Mouse (Mus musculus): ENCODE measurements around the gene Dlg2. TPM values are rescaled to one million over a fixed set of nuclear protein-coding genes. Genes with fewer than 3 reads are reported as not detected.

Dlg2 gene
- polyA plus RNA-seq, 1 experiment from 2014 or later: 0.51 TPM

DNA sequence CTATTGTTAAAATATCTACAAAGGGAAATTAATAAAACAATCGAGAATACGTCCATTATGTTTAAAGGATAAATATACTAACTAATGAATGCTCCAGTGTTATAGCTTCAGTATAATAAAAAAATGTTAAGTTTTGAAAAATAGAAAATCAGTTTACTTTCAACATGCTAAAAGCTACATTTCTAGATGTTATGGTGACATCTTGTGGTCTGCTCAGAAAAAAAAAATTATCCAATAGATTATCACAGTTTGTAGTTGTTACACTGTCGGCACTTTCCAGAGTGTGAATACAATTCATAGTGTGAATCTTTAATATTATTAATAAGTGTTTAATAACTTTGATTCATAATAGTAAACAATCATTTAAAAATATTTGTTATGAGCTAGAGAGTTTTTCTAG, 31.7 kb downstream of the Dlg2 start:
- Histone ChIP-seq H3K4me3 (ENCODE audit: low read depth, low read length) (no peak overlapping the region), H3K27ac (ENCODE audit: low read length) (no peak overlapping the region), H3K36me3 (ENCODE audit: control insufficient read depth, insufficient read depth) (no peaks in the 10 kb centered on the region), H3K4me2 (ENCODE audit: low read depth, low read length) (no peak overlapping the region), H3K4me1 (ENCODE audit: control insufficient read depth, low read depth, low read length) (no peaks in the 10 kb centered on the region), H3K9me3 (replicated peaks; ENCODE audit: control insufficient read depth, low read length) (no peaks in the 10 kb centered on the region), H3K9ac (ENCODE audit: low read depth, low read length) (no peak overlapping the region), H3K27me3 (ENCODE audit: control insufficient read depth, insufficient read depth, low read depth, low read length) (no peaks in the 10 kb centered on the region)
- no peak for ATAC-seq (ENCODE audit: low read depth)
- WGBS (ENCODE audit: insufficient replicate concordance): 53% methylated on average over 3 of the region's 3 CpGs

DNA sequence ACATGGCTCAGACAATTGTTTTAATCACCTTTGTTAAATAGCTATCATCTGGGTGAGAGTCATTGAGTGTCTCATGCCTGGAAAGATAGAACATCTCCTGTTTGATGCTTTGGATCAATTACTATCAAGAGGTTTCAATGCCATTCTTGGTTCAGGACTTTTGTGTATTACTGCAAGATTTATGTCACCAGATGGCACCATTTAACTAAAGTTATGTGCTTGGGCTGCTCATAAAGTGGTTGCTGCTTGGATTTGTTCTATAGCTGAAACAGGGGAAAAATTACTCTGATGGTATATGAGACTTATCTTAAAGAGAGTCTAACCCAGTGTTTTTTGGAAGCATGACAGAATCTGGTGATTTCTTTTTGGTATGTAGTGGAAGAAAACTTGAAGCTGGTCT, 35.8 kb downstream of the Dlg2 start:
- Histone ChIP-seq H3K9ac (ENCODE audit: low read depth, low read length) (no peak overlapping the region), H3K27me3 (ENCODE audit: control insufficient read depth, insufficient read depth, low read depth, low read length) (no peaks in the 10 kb centered on the region), H3K27ac (ENCODE audit: low read length) (no peak overlapping the region), H3K4me1 (ENCODE audit: control insufficient read depth, low read depth, low read length) (no peaks in the 10 kb centered on the region), H3K9me3 (replicated peaks; ENCODE audit: control insufficient read depth, low read length) (no peaks in the 10 kb centered on the region), H3K36me3 (ENCODE audit: control insufficient read depth, insufficient read depth) (no peaks in the 10 kb centered on the region), H3K4me3 (ENCODE audit: low read depth, low read length) (no peak overlapping the region), H3K4me2 (ENCODE audit: low read depth, low read length) (no peak overlapping the region)
- ATAC-seq (ENCODE audit: low read depth): no peak

DNA sequence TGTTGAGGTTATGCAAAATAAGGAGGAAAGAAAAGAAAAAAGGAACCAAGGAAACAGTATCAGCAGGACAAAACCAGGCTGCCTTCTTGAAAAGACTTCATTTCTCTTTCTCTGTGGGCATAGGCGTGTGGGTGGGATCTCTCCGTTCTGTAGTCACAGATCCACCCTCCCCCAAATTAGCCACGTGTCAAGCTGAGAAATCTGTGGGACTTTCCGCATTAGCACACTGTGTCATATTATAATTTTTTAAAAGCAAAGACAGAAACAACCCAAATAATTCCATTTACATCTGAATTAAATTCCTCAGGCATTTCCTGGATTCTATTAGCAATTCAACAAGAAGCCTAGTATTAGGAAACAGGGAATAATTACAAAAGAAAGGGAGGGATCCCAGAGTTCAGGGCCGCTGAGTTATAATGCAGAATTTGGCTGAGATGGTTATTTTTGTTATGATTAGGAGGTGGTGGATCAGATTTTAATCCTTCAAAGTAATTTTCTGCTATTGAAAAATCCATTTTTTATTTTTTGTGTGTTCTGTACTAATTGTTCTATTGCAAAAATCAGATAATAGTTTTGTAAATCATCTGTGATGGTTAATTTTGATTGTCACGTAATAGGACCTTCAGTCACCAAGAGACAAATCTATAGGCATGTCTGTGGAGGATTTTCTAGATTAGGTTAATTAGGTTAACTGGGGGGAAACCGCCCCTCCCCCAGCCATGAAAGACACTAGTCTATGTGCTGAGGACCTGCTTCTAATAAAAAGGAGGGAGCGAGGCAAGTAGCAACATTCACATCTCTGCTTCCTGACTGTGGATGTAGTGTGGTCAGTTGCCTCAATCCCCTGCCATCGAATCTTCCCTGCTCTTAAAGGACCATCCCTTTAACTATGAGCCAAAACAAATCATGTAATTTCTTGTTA, 63.3 kb downstream of the Dlg2 start:
- no peaks in the 10 kb centered on the region for H3K9me3 ChIP-seq (replicated peaks; ENCODE audit: control insufficient read depth, low read length)
- H3K4me3 ChIP-seq (ENCODE audit: low read depth, low read length): no peak overlapping the region
- 56% methylated on average over 9 of the region's 9 CpGs for WGBS (ENCODE audit: insufficient replicate concordance)
- no peaks in the 10 kb centered on the region for H3K36me3 ChIP-seq (ENCODE audit: control insufficient read depth, insufficient read depth)
- no peak overlapping the region for H3K9ac ChIP-seq (ENCODE audit: low read depth, low read length)
- no peak overlapping the region for H3K4me2 ChIP-seq (ENCODE audit: low read depth, low read length)
- no peaks in the 10 kb centered on the region for H3K27me3 ChIP-seq (ENCODE audit: control insufficient read depth, insufficient read depth, low read depth, low read length)
- ATAC-seq (ENCODE audit: low read depth): no peak
- no peak overlapping the region for H3K27ac ChIP-seq (ENCODE audit: low read length)
- H3K4me1 ChIP-seq (ENCODE audit: control insufficient read depth, low read depth, low read length): no peaks in the 10 kb centered on the region

DNA sequence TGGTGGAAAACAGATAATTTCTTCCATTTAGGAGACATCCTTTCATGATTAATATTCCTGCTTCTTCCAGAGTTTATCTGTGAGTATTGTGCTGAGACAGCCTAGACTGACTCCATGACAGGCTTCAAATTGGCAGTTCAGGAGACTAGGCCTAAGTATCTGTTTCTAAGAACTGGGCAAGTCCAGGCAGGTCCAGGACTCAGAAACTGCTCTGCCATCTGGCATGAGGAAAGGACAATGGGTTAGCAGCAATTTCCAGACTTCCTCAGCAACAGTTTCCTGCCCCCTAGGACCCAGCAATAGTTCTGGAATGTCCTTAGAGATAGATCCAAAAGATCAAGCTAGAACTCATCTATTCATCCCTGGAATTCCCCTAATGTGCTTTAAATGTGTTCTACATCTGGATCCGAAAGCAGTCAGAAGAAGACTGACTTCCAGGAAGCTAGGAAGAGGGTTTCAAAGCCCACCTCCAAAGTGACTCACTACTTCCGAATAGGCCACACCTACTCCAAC, 64.4 kb downstream of the Dlg2 start:
- Histone ChIP-seq H3K4me2 (ENCODE audit: low read depth, low read length) (no peak overlapping the region), H3K4me3 (ENCODE audit: low read depth, low read length) (no peak overlapping the region), H3K27ac (ENCODE audit: low read length) (no peak overlapping the region), H3K9me3 (replicated peaks; ENCODE audit: control insufficient read depth, low read length) (no peaks in the 10 kb centered on the region), H3K9ac (ENCODE audit: low read depth, low read length) (no peak overlapping the region), H3K36me3 (ENCODE audit: control insufficient read depth, insufficient read depth) (no peaks in the 10 kb centered on the region), H3K4me1 (ENCODE audit: control insufficient read depth, low read depth, low read length) (no peaks in the 10 kb centered on the region), H3K27me3 (ENCODE audit: control insufficient read depth, insufficient read depth, low read depth, low read length) (no peaks in the 10 kb centered on the region)
- WGBS (ENCODE audit: insufficient replicate concordance): 44% methylated on average over 2 of the region's 2 CpGs
- no peak for ATAC-seq (ENCODE audit: low read depth)

GRCm38 (mm10) chr7:90553399-90553798, 76.9 kb downstream of the Dlg2 start:
- 75% methylated on average over 6 of the region's 6 CpGs for WGBS (ENCODE audit: insufficient replicate concordance)
- Histone ChIP-seq H3K4me2 (ENCODE audit: low read depth, low read length) (no peak overlapping the region), H3K27ac (ENCODE audit: low read length) (no peak overlapping the region), H3K9me3 (replicated peaks; ENCODE audit: control insufficient read depth, low read length) (no peaks in the 10 kb centered on the region), H3K4me3 (ENCODE audit: low read depth, low read length) (no peak overlapping the region), H3K27me3 (ENCODE audit: control insufficient read depth, insufficient read depth, low read depth, low read length) (no peaks in the 10 kb centered on the region), H3K9ac (ENCODE audit: low read depth, low read length) (no peak overlapping the region), H3K36me3 (ENCODE audit: control insufficient read depth, insufficient read depth) (no peaks in the 10 kb centered on the region), H3K4me1 (ENCODE audit: control insufficient read depth, low read depth, low read length) (no peaks in the 10 kb centered on the region)
- no peak for ATAC-seq (ENCODE audit: low read depth)

GRCm38 (mm10) chr7:90554421-90554820, 77.9 kb downstream of the Dlg2 start:
- H3K9me3 ChIP-seq (replicated peaks; ENCODE audit: control insufficient read depth, low read length): no peaks in the 10 kb centered on the region
- H3K27me3 ChIP-seq (ENCODE audit: control insufficient read depth, insufficient read depth, low read depth, low read length): no peaks in the 10 kb centered on the region
- no peak overlapping the region for H3K9ac ChIP-seq (ENCODE audit: low read depth, low read length)
- ATAC-seq (ENCODE audit: low read depth): no peak
- WGBS (ENCODE audit: insufficient replicate concordance): 64% methylated on average over 2 of the region's 2 CpGs
- H3K36me3 ChIP-seq (ENCODE audit: control insufficient read depth, insufficient read depth): no peaks in the 10 kb centered on the region
- no peak overlapping the region for H3K4me3 ChIP-seq (ENCODE audit: low read depth, low read length)
- H3K4me1 ChIP-seq (ENCODE audit: control insufficient read depth, low read depth, low read length): no peaks in the 10 kb centered on the region
- no peak overlapping the region for H3K27ac ChIP-seq (ENCODE audit: low read length)
- no peak overlapping the region for H3K4me2 ChIP-seq (ENCODE audit: low read depth, low read length)

GRCm38 (mm10) chr7:90569130-90569529, 92.7 kb downstream of the Dlg2 start:
- Histone ChIP-seq H3K27ac (ENCODE audit: low read length) (no peak overlapping the region), H3K4me3 (ENCODE audit: low read depth, low read length) (no peak overlapping the region), H3K9me3 (replicated peaks; ENCODE audit: control insufficient read depth, low read length) (no peaks in the 10 kb centered on the region), H3K9ac (ENCODE audit: low read depth, low read length) (no peak overlapping the region), H3K4me1 (ENCODE audit: control insufficient read depth, low read depth, low read length) (no peaks in the 10 kb centered on the region), H3K36me3 (ENCODE audit: control insufficient read depth, insufficient read depth) (no peaks in the 10 kb centered on the region), H3K27me3 (ENCODE audit: control insufficient read depth, insufficient read depth, low read depth, low read length) (no peaks in the 10 kb centered on the region), H3K4me2 (ENCODE audit: low read depth, low read length) (no peak overlapping the region)
- WGBS (ENCODE audit: insufficient replicate concordance): 48% methylated on average over 7 of the region's 7 CpGs
- no peak for ATAC-seq (ENCODE audit: low read depth)

GRCm38 (mm10) chr7:90587795-90588194, 111.3 kb downstream of the Dlg2 start:
- WGBS (ENCODE audit: insufficient replicate concordance): 35% methylated on average over 2 of the region's 2 CpGs

GRCm38 (mm10) chr7:90588318-90588717, 111.8 kb downstream of the Dlg2 start:
- Histone ChIP-seq H3K4me1 (ENCODE audit: control insufficient read depth, low read depth, low read length) (no peaks in the 10 kb centered on the region), H3K9me3 (replicated peaks; ENCODE audit: control insufficient read depth, low read length) (no peaks in the 10 kb centered on the region), H3K27me3 (ENCODE audit: control insufficient read depth, insufficient read depth, low read depth, low read length) (no peaks in the 10 kb centered on the region), H3K4me3 (ENCODE audit: low read depth, low read length) (no peak overlapping the region), H3K36me3 (ENCODE audit: control insufficient read depth, insufficient read depth) (no peaks in the 10 kb centered on the region), H3K4me2 (ENCODE audit: low read depth, low read length) (no peak overlapping the region), H3K9ac (ENCODE audit: low read depth, low read length) (no peak overlapping the region), H3K27ac (ENCODE audit: low read length) (no peak overlapping the region)
- ATAC-seq (ENCODE audit: low read depth): no peak
- 40% methylated on average over 1 of the region's 1 CpGs for WGBS (ENCODE audit: insufficient replicate concordance)

More at GRCm38 (mm10) chr7:90587795-90588194, 111.3 kb downstream of the Dlg2 start:
- ATAC-seq (ENCODE audit: low read depth): no peak
- Histone ChIP-seq H3K9ac (ENCODE audit: low read depth, low read length) (no peak overlapping the region), H3K36me3 (ENCODE audit: control insufficient read depth, insufficient read depth) (no peaks in the 10 kb centered on the region), H3K27ac (ENCODE audit: low read length) (no peak overlapping the region), H3K27me3 (ENCODE audit: control insufficient read depth, insufficient read depth, low read depth, low read length) (no peaks in the 10 kb centered on the region), H3K9me3 (replicated peaks; ENCODE audit: control insufficient read depth, low read length) (no peaks in the 10 kb centered on the region), H3K4me2 (ENCODE audit: low read depth, low read length) (no peak overlapping the region), H3K4me3 (ENCODE audit: low read depth, low read length) (no peak overlapping the region), H3K4me1 (ENCODE audit: control insufficient read depth, low read depth, low read length) (no peaks in the 10 kb centered on the region)

Data from liver, embryonic 16.5 days (tissue).